Mouse (Mus musculus): Measurements from ENCODE around the gene Hist2h3c2.

DNA sequence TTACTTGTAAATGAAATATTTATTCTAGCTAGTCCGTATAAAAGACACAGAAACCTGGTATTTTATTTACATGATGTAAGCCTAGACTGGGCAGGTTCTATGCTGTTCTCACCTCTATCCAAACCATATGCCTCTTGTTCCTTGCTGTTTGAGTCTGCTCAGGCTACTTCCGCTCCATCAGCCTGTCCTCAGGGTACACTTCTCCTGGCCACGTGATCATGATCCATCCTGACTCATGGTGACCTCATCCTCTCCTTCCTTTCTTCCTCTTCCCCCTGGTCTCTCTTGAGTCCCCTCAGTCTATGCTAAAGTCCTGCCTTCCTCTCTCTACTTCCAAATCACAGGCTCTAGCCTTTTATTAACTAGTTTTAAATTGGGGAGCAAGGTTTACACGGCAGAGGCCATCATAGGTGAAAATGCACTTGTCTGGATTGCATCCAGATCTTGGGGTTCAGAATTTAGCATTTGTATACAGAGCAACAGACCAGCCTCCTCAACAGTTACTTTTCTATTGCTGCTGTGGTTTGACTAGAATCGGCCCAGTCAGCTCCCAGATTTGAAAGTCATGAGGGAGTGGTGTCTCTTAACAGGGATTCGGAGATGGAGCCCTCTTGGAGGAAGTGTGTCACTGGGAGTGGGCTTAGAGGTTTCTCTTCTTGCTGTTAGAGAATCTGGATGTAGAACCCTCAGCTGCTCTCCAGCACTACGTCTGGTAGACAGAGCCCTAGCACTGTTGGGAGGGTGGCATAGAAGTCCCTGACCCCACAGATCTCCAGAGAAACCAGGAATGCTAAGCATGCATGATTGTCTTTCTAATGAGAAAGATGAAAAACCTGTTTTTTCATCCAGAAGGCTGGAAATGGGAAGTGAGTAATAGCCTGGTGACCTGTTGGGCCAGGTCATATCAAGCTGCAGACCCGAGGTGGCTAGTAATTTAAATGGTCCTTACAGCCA is 12.0 kb downstream of the Hist2h3c2 start:
- TF ChIP-seq CTCF (IDR thresholded peaks at IDR 0.05; ENCODE audit: low read depth) (no peak), EP300 (IDR thresholded peaks at IDR 0.05; ENCODE audit: low read depth) (no peak)
